In the genomic region with DNA sequence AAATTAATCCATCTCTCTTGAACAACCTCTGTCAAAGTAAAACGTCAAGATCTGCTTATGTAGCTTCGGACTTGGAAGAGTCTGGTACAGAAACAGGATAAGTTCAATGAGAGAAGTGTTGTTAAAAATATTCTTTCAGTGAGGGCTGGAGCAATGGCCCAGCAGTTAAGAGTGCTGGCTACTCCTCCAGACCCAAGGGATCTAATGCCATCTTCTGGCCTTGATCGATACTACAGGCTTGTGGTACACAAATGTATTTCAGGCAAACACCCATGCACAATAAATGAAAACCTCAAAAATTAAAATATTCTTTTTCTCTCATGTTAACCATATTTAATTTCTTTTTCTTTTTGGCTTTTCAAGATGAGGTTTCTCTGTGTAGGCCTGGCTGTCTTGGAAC, we compare ENCODE assay signal across 11 mouse cellular contexts. TPM values are rescaled to one million over a fixed set of nuclear protein-coding genes. Genes with fewer than 3 reads are reported as not detected.
DNase-seq lines count a peak whose midpoint lies in the region; ATAC-seq and TF ChIP-seq lines count a peak whose summit lies in the region.
"Had no signal": no experiment of that assay in that cellular context is flagged by ENCODE, and none has a peak within 500 bp of the region (broad histone marks: within the 10 kb centered on the region; RNA-seq: fewer than 3 reads in every experiment).

No protein-coding gene starts in this region.

- H3K4me3 ChIP-seq in forebrain, embryonic 13.5 days = no peak overlapping the region
- no peak overlapping the region for H3K4me3 ChIP-seq in forebrain, embryonic 16.5 days (replicated peaks; ENCODE audit: low read length)
- no peak overlapping the region for H3K4me3 ChIP-seq in left cerebral cortex, adult 2 months
- H3K4me3 ChIP-seq: embryonic facial prominence, embryonic 10.5 days; lung, embryonic 15.5 days had no signal

- H3K4me2 ChIP-seq in forebrain, embryonic 13.5 days = no peak overlapping the region
- H3K4me2 ChIP-seq in forebrain, embryonic 16.5 days (ENCODE audit: low read length) = no peak overlapping the region
- H3K4me2 ChIP-seq: lung, embryonic 15.5 days had no signal

- intact Hi-C loops in left cerebral cortex, adult 2 months (cut with DNase I) = no loop called here
- intact Hi-C loops in left cerebral cortex, postnatal 25 days (cut with DNase I) = no loop called here

- WGBS in forebrain, embryonic 13.5 days = 90% methylated on average over 3 of the region's 3 CpGs
- 92% methylated on average over 3 of the region's 3 CpGs for WGBS in forebrain, embryonic 16.5 days

- H3K4me1 ChIP-seq in forebrain, embryonic 13.5 days = peaks cover 22% of the 10 kb centered on the region
- H3K4me1 ChIP-seq in forebrain, embryonic 16.5 days (replicated peaks; ENCODE audit: control insufficient read depth, insufficient read depth, low read length) = 0 out of 2 replicates have a peak, but pooled peaks cover 6% of the 10 kb centered on the region

- H3K36me3 ChIP-seq in forebrain, embryonic 13.5 days (ENCODE audit: poor library complexity, severe bottlenecking) = peaks cover 53% of the 10 kb centered on the region
- no peaks in the 10 kb centered on the region; the same call in 1 of the 2 replicates for H3K36me3 ChIP-seq in forebrain, embryonic 16.5 days (ENCODE audit: control insufficient read depth, insufficient read depth)
- H3K36me3 ChIP-seq: G1E had no signal

- no peaks in the 10 kb centered on the region for H3K27me3 ChIP-seq in forebrain, embryonic 13.5 days
- H3K27me3 ChIP-seq in forebrain, embryonic 16.5 days (replicated peaks; ENCODE audit: control insufficient read depth, insufficient read depth, low read length) = no peaks in the 10 kb centered on the region
- H3K27me3 ChIP-seq: lung, embryonic 15.5 days had no signal

- H3K9ac ChIP-seq in forebrain, embryonic 13.5 days = no peak overlapping the region
- H3K9ac ChIP-seq in forebrain, embryonic 16.5 days (replicated peaks; ENCODE audit: low read depth, low read length) = no peak overlapping the region
- H3K9ac ChIP-seq: lung, embryonic 15.5 days had no signal

- peak; percentile 43 for TF ChIP-seq CTCF in left cerebral cortex, adult 2 months (IDR thresholded peaks at IDR 0.05)

- no peaks in the 10 kb centered on the region; the same call in 1 of the 2 replicates for H3K9me3 ChIP-seq in forebrain, embryonic 13.5 days (replicated peaks)
- H3K9me3 ChIP-seq in forebrain, embryonic 16.5 days (ENCODE audit: control insufficient read depth, low read length) = no peaks in the 10 kb centered on the region
- H3K9me3 ChIP-seq: embryonic facial prominence, embryonic 10.5 days; G1E; lung, embryonic 15.5 days had no signal

- DNase-seq in left cerebral cortex, adult 2 months (ENCODE audit: extremely low spot score in 1 of 2, low spot score in 2 of 2) = no peak
- DNase-seq in left cerebral cortex, postnatal 25 days (ENCODE audit: low spot score in 2 of 2) = no peak
- peak; percentile 70 for DNase-seq in 416B (ENCODE audit: low read depth)
- peak; percentile 51 for DNase-seq in brain, adult 2 months (ENCODE audit: low read depth, low spot score)
- no peak for DNase-seq in cerebellum, adult 9-11 months
- DNase-seq in layer of hippocampus, adult 9-10 months (ENCODE audit: low spot score) = no peak

- ATAC-seq in forebrain, embryonic 13.5 days = no peak
- no peak for ATAC-seq in forebrain, embryonic 16.5 days

- H3K27ac ChIP-seq in forebrain, embryonic 13.5 days = peak overlapping the region; percentile 40; the same call in 1 of the 2 replicates
- no peak overlapping the region for H3K27ac ChIP-seq in forebrain, embryonic 16.5 days (ENCODE audit: low read length)
- H3K27ac ChIP-seq in left cerebral cortex, adult 2 months = no peak overlapping the region
- H3K27ac ChIP-seq: embryonic facial prominence, embryonic 10.5 days; lung, embryonic 15.5 days had no signal

RNA-seq across cellular contexts. Expression of a gene that starts 23.4 kb away (rescaled TPM):
- polyA plus RNA-seq in forebrain, embryonic 13.5 days (2015; fragmentation: Nextera tagmentation; extraction: Ambion mirVana) = 62.6 and 67.2 TPM in 2 replicates
- polyA plus RNA-seq in forebrain, embryonic 16.5 days (2015; fragmentation: Nextera tagmentation; extraction: Ambion mirVana) = 74.7 and 77.9 TPM in 2 replicates
- total RNA-seq in left cerebral cortex, adult 2 months (2021) = 10 to 100 TPM; 32.3 to 34.7 TPM
- total RNA-seq in left cerebral cortex, postnatal 25 days (2021) = 10 to 100 TPM; 38.8 to 39.6 TPM

Comparison
In these comparisons a context has a peak if more than half of its experiments do, and no peak if none do; other contexts are left out.
1. DNase-seq: peak in 416B (single experiment) and brain, adult 2 months (single experiment); none in left cerebral cortex, adult 2 months (0 of 2), left cerebral cortex, postnatal 25 days (0 of 2), cerebellum, adult 9-11 months (single experiment) and layer of hippocampus, adult 9-10 months (single experiment).